Mouse (Mus musculus): ENCODE data around the gene Prn. TPM values are rescaled to one million over a fixed set of nuclear protein-coding genes. Genes with fewer than 3 reads are reported as not detected.

The Prn gene
- not detected in 2 replicates for polyA plus RNA-seq (2016; fragmentation: Nextera tagmentation; extraction: Ambion mirVana)

GRCm38 (mm10) chr2:131909683-131910572 is at the start of gene Prn, which contains the start of gene Prnp:
Prn (plus strand) TSS chr2:131909957.
Prnp (plus strand) TSS chr2:131909928.
- no peaks in the 10 kb centered on the region for H3K36me3 ChIP-seq
- peaks cover 13% of the 10 kb centered on the region for H3K4me1 ChIP-seq
- peak within 1 kb of the TSS; percentile 82 for H3K27ac ChIP-seq (replicated peaks)
- 5% methylated on average over 51 of the region's 52 CpGs for WGBS
- no peaks in the 10 kb centered on the region for H3K9me3 ChIP-seq (replicated peaks)
- peak; percentile 92 for DNase-seq (ENCODE audit: low spot score)
- peaks cover 30% of the 10 kb centered on the region for H3K27me3 ChIP-seq (ENCODE audit: low read depth, poor library complexity, severe bottlenecking)
- H3K4me3 ChIP-seq = peak within 1 kb of the TSS; percentile 62

GRCm38 (mm10) chr2:131862617-131863275 is 47.0 kb upstream of the Prn start:
- WGBS = 66% methylated on average over 3 of the region's 3 CpGs
- H3K36me3 ChIP-seq = no peaks in the 10 kb centered on the region
- H3K9me3 ChIP-seq (replicated peaks) = no peaks in the 10 kb centered on the region
- H3K27ac ChIP-seq (replicated peaks) = no peak overlapping the region
- no peak overlapping the region for H3K4me3 ChIP-seq
- H3K4me1 ChIP-seq = peaks cover 19% of the 10 kb centered on the region
- no peak for DNase-seq (ENCODE audit: low spot score)
- H3K27me3 ChIP-seq (ENCODE audit: low read depth, poor library complexity, severe bottlenecking) = no peaks in the 10 kb centered on the region

- no peaks in the 10 kb centered on the region for H3K36me3 ChIP-seq
- H3K27me3 ChIP-seq (ENCODE audit: low read depth, poor library complexity, severe bottlenecking) = no peaks in the 10 kb centered on the region
- H3K4me1 ChIP-seq = peaks cover 19% of the 10 kb centered on the region
- H3K4me3 ChIP-seq = no peak overlapping the region
- WGBS = 92% methylated on average over 3 of the region's 3 CpGs
- no peak overlapping the region for H3K27ac ChIP-seq (replicated peaks)
- DNase-seq (ENCODE audit: low spot score) = no peak
- H3K9me3 ChIP-seq (replicated peaks) = no peaks in the 10 kb centered on the region
These were observed 46.3 kb upstream of the Prn start for GRCm38 (mm10) chr2:131863472-131863871.

GRCm38 (mm10) chr2:131864262-131864796 is 45.4 kb upstream of the Prn start:
- Histone ChIP-seq H3K27ac (replicated peaks) (no peak overlapping the region), H3K36me3 (no peaks in the 10 kb centered on the region), H3K4me3 (no peak overlapping the region), H3K4me1 (peaks cover 19% of the 10 kb centered on the region), H3K9me3 (replicated peaks) (no peaks in the 10 kb centered on the region), H3K27me3 (ENCODE audit: low read depth, poor library complexity, severe bottlenecking) (no peaks in the 10 kb centered on the region)
- 83% methylated on average over 2 of the region's 2 CpGs for WGBS
- DNase-seq (ENCODE audit: low spot score) = no peak

- no peak for DNase-seq (ENCODE audit: low spot score)
- Histone ChIP-seq H3K27me3 (ENCODE audit: low read depth, poor library complexity, severe bottlenecking) (no peaks in the 10 kb centered on the region), H3K4me3 (no peak overlapping the region), H3K36me3 (no peaks in the 10 kb centered on the region), H3K27ac (replicated peaks) (no peak overlapping the region), H3K9me3 (replicated peaks) (no peaks in the 10 kb centered on the region), H3K4me1 (peaks cover 19% of the 10 kb centered on the region)
These were observed 43.1 kb upstream of the Prn start for GRCm38 (mm10) chr2:131866676-131867075.

GRCm38 (mm10) chr2:131868983-131869382 is 40.8 kb upstream of the Prn start:
- Histone ChIP-seq H3K27ac (replicated peaks) (no peak overlapping the region), H3K4me1 (peaks cover 4% of the 10 kb centered on the region; the same call in 1 of the 2 replicates), H3K36me3 (no peaks in the 10 kb centered on the region), H3K9me3 (replicated peaks) (no peaks in the 10 kb centered on the region), H3K27me3 (ENCODE audit: low read depth, poor library complexity, severe bottlenecking) (no peaks in the 10 kb centered on the region), H3K4me3 (no peak overlapping the region)
- WGBS = 92% methylated on average over 5 of the region's 5 CpGs
- DNase-seq (ENCODE audit: low spot score) = no peak

GRCm38 (mm10) chr2:131873376-131873775 is 36.4 kb upstream of the Prn start:
- H3K27ac ChIP-seq (replicated peaks) = no peak overlapping the region
- no peaks in the 10 kb centered on the region for H3K27me3 ChIP-seq (ENCODE audit: low read depth, poor library complexity, severe bottlenecking)
- 85% methylated on average over 1 of the region's 1 CpGs for WGBS
- H3K4me1 ChIP-seq = no peaks in the 10 kb centered on the region
- DNase-seq (ENCODE audit: low spot score) = no peak
- H3K4me3 ChIP-seq = no peak overlapping the region
- no peaks in the 10 kb centered on the region for H3K36me3 ChIP-seq
- H3K9me3 ChIP-seq (replicated peaks) = no peaks in the 10 kb centered on the region

GRCm38 (mm10) chr2:131876551-131877265 is 33.0 kb upstream of the Prn start:
- no peaks in the 10 kb centered on the region for H3K27me3 ChIP-seq (ENCODE audit: low read depth, poor library complexity, severe bottlenecking)
- no peak overlapping the region for H3K4me3 ChIP-seq
- no peaks in the 10 kb centered on the region for H3K9me3 ChIP-seq (replicated peaks)
- WGBS = 91% methylated on average over 7 of the region's 7 CpGs
- peaks cover 1% of the 10 kb centered on the region; the same call in 1 of the 2 replicates for H3K4me1 ChIP-seq
- no peak overlapping the region for H3K27ac ChIP-seq (replicated peaks)
- DNase-seq (ENCODE audit: low spot score) = no peak
- no peaks in the 10 kb centered on the region for H3K36me3 ChIP-seq

GRCm38 (mm10) chr2:131881766-131882165 is 28.0 kb upstream of the Prn start:
- Histone ChIP-seq H3K4me3 (no peak overlapping the region), H3K36me3 (no peaks in the 10 kb centered on the region), H3K27me3 (ENCODE audit: low read depth, poor library complexity, severe bottlenecking) (no peaks in the 10 kb centered on the region), H3K4me1 (peaks cover 18% of the 10 kb centered on the region), H3K9me3 (replicated peaks) (no peaks in the 10 kb centered on the region), H3K27ac (replicated peaks) (no peak overlapping the region)
- no peak for DNase-seq (ENCODE audit: low spot score)
- 73% methylated on average over 4 of the region's 4 CpGs for WGBS

GRCm38 (mm10) chr2:131883136-131883535 is 26.6 kb upstream of the Prn start:
- 82% methylated on average over 2 of the region's 2 CpGs for WGBS
- Histone ChIP-seq H3K9me3 (replicated peaks) (no peaks in the 10 kb centered on the region), H3K4me1 (peaks cover 19% of the 10 kb centered on the region), H3K36me3 (no peaks in the 10 kb centered on the region), H3K4me3 (no peak overlapping the region), H3K27me3 (ENCODE audit: low read depth, poor library complexity, severe bottlenecking) (no peaks in the 10 kb centered on the region), H3K27ac (replicated peaks) (peak overlapping the region; percentile 43)
- DNase-seq (ENCODE audit: low spot score) = no peak

GRCm38 (mm10) chr2:131886503-131887160 is 23.1 kb upstream of the Prn start:
- H3K9me3 ChIP-seq (replicated peaks) = no peaks in the 10 kb centered on the region
- no peaks in the 10 kb centered on the region for H3K27me3 ChIP-seq (ENCODE audit: low read depth, poor library complexity, severe bottlenecking)
- WGBS = 84% methylated on average over 6 of the region's 6 CpGs
- H3K27ac ChIP-seq (replicated peaks) = no peak overlapping the region
- no peak for DNase-seq (ENCODE audit: low spot score)
- no peak overlapping the region for H3K4me3 ChIP-seq
- H3K4me1 ChIP-seq = peaks cover 42% of the 10 kb centered on the region
- H3K36me3 ChIP-seq = no peaks in the 10 kb centered on the region

- DNase-seq (ENCODE audit: low spot score) = no peak
- peaks cover 44% of the 10 kb centered on the region for H3K4me1 ChIP-seq
- no peaks in the 10 kb centered on the region for H3K36me3 ChIP-seq
- H3K9me3 ChIP-seq (replicated peaks) = no peaks in the 10 kb centered on the region
- H3K4me3 ChIP-seq = no peak overlapping the region
- no peaks in the 10 kb centered on the region for H3K27me3 ChIP-seq (ENCODE audit: low read depth, poor library complexity, severe bottlenecking)
- no peak overlapping the region for H3K27ac ChIP-seq (replicated peaks)
- WGBS = 84% methylated on average over 7 of the region's 7 CpGs
These were observed 21.5 kb upstream of the Prn start for GRCm38 (mm10) chr2:131888233-131888632.

Data from midbrain, embryonic 10.5 days (tissue).